Comparison of ENCODE assay signal across 22 mouse cellular contexts in genomic region chr4:93344357-93344756, GRCm38 (mm10).
"Had no signal": no experiment of that assay in that cellular context is flagged by ENCODE, and none has a peak within 500 bp of the region (broad histone marks: within the 10 kb centered on the region; RNA-seq: fewer than 3 reads in every experiment).

No protein-coding gene starts in this region.

- H3K36me3 ChIP-seq: limb, embryonic 10.5 days; limb, embryonic 13.5 days; liver, embryonic 12.5 days; liver, embryonic 15.5 days; lung, embryonic 15.5 days; midbrain, embryonic 10.5 days; midbrain, embryonic 13.5 days; neural tube, embryonic 13.5 days had no signal

- H3K4me2 ChIP-seq: limb, embryonic 13.5 days; liver, embryonic 12.5 days; liver, embryonic 15.5 days; lung, embryonic 15.5 days; midbrain, embryonic 13.5 days; neural tube, embryonic 13.5 days had no signal

- H3K4me1 ChIP-seq: limb, embryonic 10.5 days; limb, embryonic 13.5 days; liver, embryonic 12.5 days; liver, embryonic 15.5 days; lung, embryonic 15.5 days; midbrain, embryonic 10.5 days; midbrain, embryonic 13.5 days; neural tube, embryonic 13.5 days had no signal

- H3K4me3 ChIP-seq: limb, embryonic 10.5 days; limb, embryonic 13.5 days; liver, embryonic 12.5 days; liver, embryonic 15.5 days; lung, embryonic 15.5 days; midbrain, embryonic 10.5 days; midbrain, embryonic 13.5 days; myocyte; neural tube, embryonic 13.5 days had no signal

- ATAC-seq: intestine, postnatal 0 days; liver, embryonic 12.5 days; midbrain, embryonic 13.5 days; midbrain, embryonic 16.5 days had no signal

- H3K9ac ChIP-seq: limb, embryonic 13.5 days; liver, embryonic 12.5 days; liver, embryonic 15.5 days; lung, embryonic 15.5 days; midbrain, embryonic 13.5 days; neural tube, embryonic 13.5 days had no signal

- H3K27ac ChIP-seq: kidney, postnatal 0 days; limb, embryonic 10.5 days; limb, embryonic 13.5 days; liver, embryonic 12.5 days; liver, embryonic 15.5 days; lung, embryonic 15.5 days; midbrain, embryonic 10.5 days; midbrain, embryonic 13.5 days; neural tube, embryonic 13.5 days had no signal

- DNase-seq: kidney, adult 2 months; kidney, postnatal 25 days; liver; lung, adult 18-20 months; lung, postnatal 10 days; lung, postnatal 36 days; retina, postnatal 1 day; right cerebral cortex, postnatal 25 days; spleen, adult 18-20 months; thymus, postnatal 25 days had no signal

- H3K9me3 ChIP-seq: limb, embryonic 10.5 days; limb, embryonic 13.5 days; liver, embryonic 12.5 days; liver, embryonic 15.5 days; lung, embryonic 15.5 days; midbrain, embryonic 10.5 days; midbrain, embryonic 13.5 days; neural tube, embryonic 13.5 days had no signal

- H3K27me3 ChIP-seq: limb, embryonic 13.5 days; liver, embryonic 12.5 days; liver, embryonic 15.5 days; lung, embryonic 15.5 days; midbrain, embryonic 13.5 days; neural tube, embryonic 13.5 days had no signal
